Mouse (Mus musculus): ENCODE data around the gene Crlf1.

GRCm38 (mm10) chr8:70527111-70527511 lies 34.2 kb downstream of the Crlf1 start:
- TF ChIP-seq CTCF (IDR thresholded peaks at IDR 0.05; ENCODE audit: insufficient read depth, low read length) (no peak), POLR2A (IDR thresholded peaks at IDR 0.05; ENCODE audit: borderline replicate concordance, extremely low read depth, low read depth, low read length) (no peak)

Measured in lung, adult 2 months (tissue).